Mouse (Mus musculus) liver, postnatal 0 days (tissue): ENCODE measurements around the gene Vipas39. TPM values are rescaled to one million over a fixed set of nuclear protein-coding genes. Genes with fewer than 3 reads are reported as not detected.

Experiments used
- ATAC-seq: fragments of 200-750 bp; cut with Nextera tagmentation; 2 replicates; pipeline ENCODE4 v1.8.0; 2017; ENCODE audit warnings: mild to moderate bottlenecking, moderate library complexity
- DNase-seq: peaks from one replicate; pipeline ENCODE4 v3.0.0-alpha.2; 2016
- H3K27ac ChIP-seq: fragments of 300-500 bp; sonication (generic); 2 replicates; pipeline ENCODE4 v1.5.1; 2014; ENCODE audit warnings: antibody characterized with exemption, moderate library complexity, mild to moderate bottlenecking, low read depth
- H3K27me3 ChIP-seq: fragments of 300-500 bp; sonication (generic); 2 replicates; pipeline ENCODE4 v1.6.1; 2014; ENCODE audit warnings: low read length, control low read depth, mixed read lengths; ENCODE audit not compliant: insufficient read depth
- H3K36me3 ChIP-seq: fragments of 300-500 bp; sonication (generic); replicated peaks from 2 replicates; pipeline ENCODE4 v1.6.1; 2014; ENCODE audit warnings: mild to moderate bottlenecking, control low read depth, low read length, moderate library complexity, mixed read lengths; ENCODE audit not compliant: insufficient read depth
- H3K4me1 ChIP-seq: fragments of 300-500 bp; sonication (generic); 2 replicates; pipeline ENCODE4 v1.6.1; 2014; ENCODE audit warnings: antibody characterized with exemption, mild to moderate bottlenecking, control low read depth; ENCODE audit not compliant: insufficient read depth
- H3K4me2 ChIP-seq: fragments of 300-500 bp; sonication (generic); 2 replicates; pipeline ENCODE4 v1.6.1; 2014; ENCODE audit warnings: low read depth, mild to moderate bottlenecking, low read length, moderate library complexity, mixed read lengths
- H3K4me3 ChIP-seq: fragments of 300-500 bp; sonication (generic); 2 replicates; pipeline ENCODE4 v1.5.1; 2014; ENCODE audit warnings: low read depth, low read length
- H3K9ac ChIP-seq: fragments of 300-500 bp; sonication (generic); replicated peaks from 2 replicates; pipeline ENCODE4 v1.6.1; 2014; ENCODE audit warnings: mild to moderate bottlenecking, moderate library complexity
- H3K9me3 ChIP-seq: fragments of 300-500 bp; sonication (generic); 2 replicates; pipeline ENCODE4 v1.6.1; 2016; ENCODE audit warnings: mild to moderate bottlenecking, control low read depth, low read length, mixed read lengths
- CTCF ChIP-seq: sonication (generic); IDR thresholded peaks from 2 replicates; pipeline ENCODE4 v1.5.1; 2016; ENCODE audit warnings: antibody characterized with exemption, low read depth
- EP300 ChIP-seq: IDR thresholded peaks from 2 replicates; pipeline ENCODE4 v1.6.1; 2016; ENCODE audit warnings: antibody characterized with exemption, low read depth, mild to moderate bottlenecking
- WGBS: fragments of 180-500 bp; shearing (Covaris S2); extraction: QIAGEN DNeasy Blood & Tissue Kit; methylation state at CpG from one replicate; pipeline ENCODE4 v1.1.7; 2014; ENCODE audit not compliant: insufficient replicate concordance; 5-methylcytosine and 5-hydroxymethylcytosine counted together
- polyA plus RNA-seq: library from polyadenylated mRNA; unstranded; fragments of >200 nt; fragmentation: Nextera tagmentation; extraction: Ambion mirVana; gene quantifications from 2 replicates; pipeline ENCODE4 v1.2.1, GENCODE M21; 2015

Vipas39 gene
- polyA plus RNA-seq, 1 experiment from 2014 or later = 8.2 TPM

DNA sequence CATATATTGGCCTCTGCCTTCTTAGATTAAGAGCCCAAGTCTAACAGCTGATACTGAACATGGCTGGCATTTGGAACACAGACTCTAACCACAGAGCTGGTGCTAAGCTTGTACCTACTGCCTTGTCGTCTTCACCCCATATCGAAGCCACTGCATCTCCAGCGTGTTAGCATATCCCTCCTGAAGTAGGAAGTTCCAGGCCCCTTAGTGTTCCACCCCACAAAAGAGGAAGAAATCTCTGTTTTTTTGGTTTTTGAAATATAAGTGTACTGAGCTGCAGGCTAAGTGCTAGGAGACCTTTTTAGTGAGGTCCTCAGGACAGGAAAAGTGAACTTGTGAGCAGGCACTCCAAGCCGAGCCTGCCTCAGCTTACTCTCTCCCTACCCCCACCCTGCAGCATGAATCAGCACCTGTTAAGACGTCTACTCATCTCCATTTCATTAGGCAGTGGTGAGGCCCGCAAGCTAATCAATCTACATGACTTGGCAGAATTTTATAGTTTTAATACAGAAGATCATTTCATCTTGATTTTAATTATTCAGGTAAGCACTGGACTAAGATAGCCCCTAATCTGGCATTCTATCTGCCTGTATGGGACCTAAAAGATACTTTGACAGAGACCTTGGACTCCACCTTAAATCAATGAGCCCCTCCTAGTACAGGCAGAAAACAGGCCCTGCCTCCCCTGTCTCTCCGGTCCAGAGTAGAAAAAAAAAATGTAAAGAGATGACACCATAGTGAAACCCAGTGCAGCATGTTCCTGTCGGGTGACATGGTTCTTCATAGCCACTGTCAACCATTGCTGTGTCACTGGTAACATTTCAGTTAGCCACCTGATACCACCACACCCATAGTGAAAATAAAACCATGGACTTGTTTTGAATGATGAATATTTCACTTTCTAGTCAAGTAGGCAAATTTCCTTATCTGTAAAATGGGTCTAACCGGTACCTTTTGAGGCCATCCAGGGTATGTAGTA, 9.1 kb upstream of the Vipas39 start:
- Histone ChIP-seq H3K27me3 (no peaks in the 10 kb centered on the region), H3K27ac (peak overlapping the region; percentile 55), H3K9me3 (no peaks in the 10 kb centered on the region), H3K9ac (no peak overlapping the region), H3K4me3 (no peak overlapping the region), H3K4me1 (0 out of 2 replicates have a peak, but pooled peaks cover 3% of the 10 kb centered on the region), H3K36me3 (peaks cover 54% of the 10 kb centered on the region), H3K4me2 (no peak overlapping the region)
- DNase-seq (no peak), ATAC-seq (peak; percentile 72)
- TF ChIP-seq EP300 (no peak), CTCF (no peak)
- 55% methylated on average over 9 of the region's 9 CpGs for WGBS

DNA sequence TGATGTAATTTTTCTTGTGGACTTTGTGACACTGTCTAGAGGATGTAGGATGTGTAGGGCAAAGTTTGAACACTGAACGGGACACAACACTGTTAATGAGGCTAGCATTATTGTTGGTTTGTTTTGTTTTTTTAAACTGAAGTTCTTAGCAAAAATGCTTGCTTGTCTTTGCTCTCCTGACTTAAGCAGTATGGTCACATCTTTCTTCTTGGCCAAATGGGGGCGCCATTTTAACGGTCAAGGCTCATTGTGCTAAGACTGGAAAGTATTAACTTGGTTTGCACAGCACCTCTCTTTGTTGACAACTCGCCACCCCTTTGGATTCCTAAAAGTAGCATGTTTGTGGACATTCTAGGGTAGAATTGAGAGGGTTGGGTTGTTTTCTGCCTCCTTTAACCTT, 1.6 kb upstream of the Vipas39 start:
- TF ChIP-seq CTCF = peak; percentile 76
- TF ChIP-seq EP300 = no peak
- 14% methylated on average over 4 of the region's 4 CpGs for WGBS
- H3K4me3 ChIP-seq = peak overlapping the region; percentile 82
- H3K4me2 ChIP-seq = peak overlapping the region; percentile 85
- no peaks in the 10 kb centered on the region for H3K4me1 ChIP-seq
- H3K36me3 ChIP-seq = peaks cover 38% of the 10 kb centered on the region
- H3K27ac ChIP-seq = no peak overlapping the region
- no peaks in the 10 kb centered on the region for H3K9me3 ChIP-seq
- H3K9ac ChIP-seq = peak overlapping the region; percentile 90
- ATAC-seq (no peak), DNase-seq (peak; percentile 44)
- H3K27me3 ChIP-seq = no peaks in the 10 kb centered on the region

DNA sequence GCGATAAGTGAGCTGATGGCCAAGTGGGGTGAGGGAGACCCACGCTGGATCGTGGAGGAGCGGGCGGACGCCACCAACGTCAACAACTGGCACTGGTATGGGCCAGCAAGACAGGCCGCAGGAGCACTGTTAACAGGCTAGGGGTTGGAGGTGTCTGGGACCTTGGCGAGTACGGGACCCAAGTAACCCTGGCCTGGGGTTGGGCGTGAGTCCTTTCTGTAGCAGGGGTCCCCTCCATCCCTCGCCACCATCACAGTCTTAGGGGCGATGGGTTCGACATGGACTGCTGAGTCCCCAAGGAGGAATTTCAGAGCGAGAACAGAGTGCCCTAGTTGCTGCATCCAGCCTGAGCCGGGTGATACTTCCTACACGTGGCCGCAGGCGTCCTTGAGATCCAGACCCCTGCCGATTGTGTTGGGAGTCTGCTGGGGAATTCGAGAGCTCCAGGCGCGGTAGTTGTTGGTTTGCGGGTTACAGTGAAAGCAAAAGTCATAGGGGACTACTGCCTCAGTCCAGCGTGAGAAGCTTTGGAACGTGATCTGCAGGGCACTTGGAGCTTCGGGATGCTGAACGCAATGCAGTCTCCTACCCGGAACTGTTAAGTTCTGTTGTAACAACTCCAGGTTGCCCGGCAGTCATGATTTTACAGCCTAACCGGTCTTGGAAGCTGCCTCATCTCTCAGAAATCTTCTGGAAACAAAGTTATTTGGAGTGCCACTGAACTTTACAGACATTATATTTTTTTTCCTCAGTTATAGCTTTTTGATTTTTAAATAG, 959 bp upstream of the Vipas39 start:
- no peak for DNase-seq

GRCm38 (mm10) chr12:87265444-87265843, 612 bp downstream of the Vipas39 start:
- H3K4me1 ChIP-seq = no peaks in the 10 kb centered on the region
- 17% methylated on average over 11 of the region's 11 CpGs for WGBS

More for the DNA sequence above, 959 bp upstream of the Vipas39 start:
- WGBS = under 1% methylated on average over 25 of the region's 31 CpGs
- Histone ChIP-seq H3K9me3 (no peaks in the 10 kb centered on the region), H3K36me3 (peaks cover 31% of the 10 kb centered on the region), H3K4me1 (no peaks in the 10 kb centered on the region), H3K27ac (peak overlapping the region; percentile 92), H3K4me2 (peak overlapping the region; percentile 85), H3K27me3 (no peaks in the 10 kb centered on the region), H3K9ac (peak overlapping the region; percentile 90), H3K4me3 (peak overlapping the region; percentile 82)
- ATAC-seq = peak; percentile 43
- TF ChIP-seq CTCF (no peak), EP300 (no peak)

GRCm38 (mm10) chr12:87260562-87260961, 5.5 kb downstream of the Vipas39 start:
- 87% methylated on average over 8 of the region's 8 CpGs for WGBS

More at GRCm38 (mm10) chr12:87265444-87265843, 612 bp downstream of the Vipas39 start:
- H3K27ac ChIP-seq = peak overlapping the region; percentile 55
- H3K27me3 ChIP-seq = no peaks in the 10 kb centered on the region
- peak overlapping the region; percentile 85 for H3K4me2 ChIP-seq
- H3K9ac ChIP-seq = peak overlapping the region; percentile 90
- no peak for DNase-seq
- H3K4me3 ChIP-seq = peak overlapping the region; percentile 82
- no peak for ATAC-seq
- H3K36me3 ChIP-seq = peaks cover 17% of the 10 kb centered on the region
- H3K9me3 ChIP-seq = no peaks in the 10 kb centered on the region
- no peak for TF ChIP-seq EP300
- TF ChIP-seq CTCF = no peak

DNA sequence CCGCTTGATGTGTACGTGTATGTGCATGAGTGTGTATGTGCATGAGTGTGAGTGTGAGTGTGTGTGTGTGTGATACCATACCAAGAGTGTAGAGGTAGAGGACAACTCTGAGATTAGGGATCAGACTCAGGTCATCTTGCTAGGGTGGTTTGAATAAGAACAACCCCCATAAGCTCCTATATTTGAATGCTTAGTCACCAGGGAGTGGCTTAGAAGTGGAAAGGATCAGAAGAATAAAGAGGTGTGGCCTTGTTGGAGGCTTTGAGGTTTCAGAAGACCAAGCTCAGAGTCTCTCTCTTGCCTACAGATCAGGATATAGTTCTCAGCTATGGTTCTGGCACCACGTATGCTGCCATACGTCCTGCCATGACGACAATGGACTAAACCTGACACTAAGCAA, 9.4 kb downstream of the Vipas39 start:
- Histone ChIP-seq H3K9me3 (no peaks in the 10 kb centered on the region), H3K9ac (no peak overlapping the region), H3K4me1 (no peaks in the 10 kb centered on the region), H3K27me3 (no peaks in the 10 kb centered on the region), H3K4me2 (no peak overlapping the region), H3K4me3 (no peak overlapping the region), H3K36me3 (peaks cover 59% of the 10 kb centered on the region), H3K27ac (no peak overlapping the region)
- ATAC-seq (no peak), DNase-seq (no peak)
- TF ChIP-seq EP300 (no peak), CTCF (no peak)
- WGBS = 84% methylated on average over 5 of the region's 5 CpGs

More at GRCm38 (mm10) chr12:87260562-87260961, 5.5 kb downstream of the Vipas39 start:
- ATAC-seq (no peak), DNase-seq (no peak)
- no peak overlapping the region for H3K4me2 ChIP-seq
- no peak for TF ChIP-seq CTCF
- TF ChIP-seq EP300 = no peak
- no peak overlapping the region for H3K27ac ChIP-seq
- H3K36me3 ChIP-seq = peaks cover 33% of the 10 kb centered on the region
- no peak overlapping the region for H3K9ac ChIP-seq
- no peak overlapping the region for H3K4me3 ChIP-seq
- no peaks in the 10 kb centered on the region for H3K9me3 ChIP-seq
- H3K27me3 ChIP-seq = no peaks in the 10 kb centered on the region
- no peaks in the 10 kb centered on the region for H3K4me1 ChIP-seq
